Mouse (Mus musculus): ENCODE data around the gene Traf4.
"Not testable (repeated sequence)": the region's sequence is repeated elsewhere in the genome, so short reads cannot be mapped to it uniquely, and the experiment has no call there.

Traf4 gene

GRCm38 (mm10) chr11:78164924-78165760 lies at the start of gene Traf4:
Gene Traf4, minus strand, starts transcription at chr11:78165589.
- DNase-seq = peak; percentile 86 to 88

GRCm38 (mm10) chr11:78213086-78213817 lies 47.9 kb upstream of the Traf4 start:
- DNase-seq = no peak

- no peak for DNase-seq
Observed at GRCm38 (mm10) chr11:78211513-78211912, 46.1 kb upstream of the Traf4 start.

- DNase-seq = no peak
Observed at GRCm38 (mm10) chr11:78210615-78211014, 45.2 kb upstream of the Traf4 start.

- DNase-seq = no peak
Observed at GRCm38 (mm10) chr11:78209886-78210285, 44.5 kb upstream of the Traf4 start.

GRCm38 (mm10) chr11:78207190-78207589 lies 41.8 kb upstream of the Traf4 start:
- DNase-seq = no peak

- DNase-seq = no peak
Observed at GRCm38 (mm10) chr11:78205361-78206206, 40.2 kb upstream of the Traf4 start.

GRCm38 (mm10) chr11:78204287-78204686 lies 38.9 kb upstream of the Traf4 start:
- DNase-seq = no peak

GRCm38 (mm10) chr11:78202372-78202771 lies 37.0 kb upstream of the Traf4 start:
- no peak for DNase-seq

GRCm38 (mm10) chr11:78195101-78195863 lies 29.9 kb upstream of the Traf4 start:
- no peak for DNase-seq

GRCm38 (mm10) chr11:78194411-78195100 lies 29.2 kb upstream of the Traf4 start:
- peak; percentile 69 to 85 for DNase-seq

- DNase-seq = no peak
Observed at GRCm38 (mm10) chr11:78193113-78193512, 27.7 kb upstream of the Traf4 start, which contains the start of gene Proca1. Gene Proca1, plus strand, starts transcription at chr11:78193392.

- peak; percentile 85 to 86 for DNase-seq
Observed at GRCm38 (mm10) chr11:78190041-78190440, 24.7 kb upstream of the Traf4 start.

GRCm38 (mm10) chr11:78189234-78190040 lies 24.0 kb upstream of the Traf4 start:
- peak; percentile 70 to 79 for DNase-seq

- DNase-seq = peak; percentile 68 to 70
Observed at GRCm38 (mm10) chr11:78188331-78189233, 23.2 kb upstream of the Traf4 start, which contains the start of gene Rab34. Gene Rab34, plus strand, starts transcription at chr11:78188430.

GRCm38 (mm10) chr11:78184702-78185101 lies 19.3 kb upstream of the Traf4 start:
- DNase-seq = not testable (repeated sequence)

- DNase-seq = no peak
Observed at GRCm38 (mm10) chr11:78183884-78184514, 18.6 kb upstream of the Traf4 start.

GRCm38 (mm10) chr11:78182961-78183844 lies 17.8 kb upstream of the Traf4 start, which contains the start of gene Rpl23a:
Gene Rpl23a, minus strand, starts transcription at chr11:78183584.
- DNase-seq = peak; percentile 86 to 91

Measured in kidney, adult 8-10 months (tissue).